Mouse (Mus musculus): ENCODE measurements around the gene Gm20878. TPM values are rescaled to one million over a fixed set of nuclear protein-coding genes. Genes with fewer than 3 reads are reported as not detected.
"Not testable (repeated sequence)": the region's sequence is repeated elsewhere in the genome, so short reads cannot be mapped to it uniquely, and the experiment has no call there.

Gm20878 gene
- total RNA-seq (2021), result under 1 TPM; 0.65 to 0.80 TPM
- long read RNA-seq, experiment 1, result 0 reads
- long read RNA-seq, experiment 2, result 0 reads

- DNase-seq; intact Hi-C loops (cut with DNase I): not testable (repeated sequence)
Observed at GRCm38 (mm10) chr4:41941272-41941671, at the start of gene Gm20878. TSS of gene Gm20878 (plus strand) at chr4:41941572.

GRCm38 (mm10) chr4:41903310-41903709 lies 38.1 kb upstream of the Gm20878 start, which contains the start of gene Gm21541:
TSS of gene Gm21541 (plus strand) at chr4:41903610.
- intact Hi-C loops (cut with DNase I); DNase-seq: not testable (repeated sequence)

- DNase-seq; intact Hi-C loops (cut with DNase I): not testable (repeated sequence)
Observed at GRCm38 (mm10) chr4:41965758-41966157, 24.4 kb downstream of the Gm20878 start, which contains the start of gene Fam205a4. TSS of gene Fam205a4 (plus strand) at chr4:41966058.

Other genes with a start within 250 kb of the Gm20878 start
- 1 to 10 TPM; 2.0 to 5.1 TPM for gene Cntfr, start 244.5 kb upstream of the Gm20878 start, total RNA-seq (2021)
- 10 to 100 TPM; 56.9 to 61.0 TPM for gene Il11ra1, start 241.6 kb upstream of the Gm20878 start, total RNA-seq (2021)
- gene Rpp25l, start 228.0 kb upstream of the Gm20878 start, total RNA-seq (2021), result 10 to 100 TPM; 28.7 to 30.2 TPM
- 10 to 100 TPM; 83.6 to 87.8 TPM for gene Dctn3, start 218.4 kb upstream of the Gm20878 start, total RNA-seq (2021)
- not detected for gene Arid3c, start 210.4 kb upstream of the Gm20878 start, total RNA-seq (2021)
- 10 to 100 TPM; 45.6 to 52.0 TPM for gene Galt, start 186.3 kb upstream of the Gm20878 start, total RNA-seq (2021)
- gene Sigmar1, start 185.4 kb upstream of the Gm20878 start, total RNA-seq (2021), result 10 to 100 TPM; 22.8 to 23.2 TPM
- 10 to 100 TPM; 17.2 to 19.3 TPM for gene Ccl27a, start 167.3 kb upstream of the Gm20878 start, total RNA-seq (2021)
- gene Gm21541, start 38.0 kb upstream of the Gm20878 start, total RNA-seq (2021), result not detected
- not detected for gene Fam205a4, start 24.5 kb downstream of the Gm20878 start, total RNA-seq (2021)
- gene Gm21093, start 93.2 kb downstream of the Gm20878 start, total RNA-seq (2021), result not detected
- gene Gm3893, start 149.6 kb downstream of the Gm20878 start, total RNA-seq (2021), result not detected
- 10 to 100 TPM; 22.7 to 23.8 TPM for gene Gm13304, start 173.2 kb downstream of the Gm20878 start, total RNA-seq (2021)
- not detected for gene Gm13306, start 211.9 kb downstream of the Gm20878 start, total RNA-seq (2021)
- under 1 TPM; 0.44 to 0.88 TPM for gene Gm13305, start 227.0 kb downstream of the Gm20878 start, total RNA-seq (2021)